Mouse (Mus musculus): ENCODE data around the gene Ncln.

GRCm38 (mm10) chr10:81482533-81482889, 13.7 kb downstream of the Ncln start, which contains the start of gene Celf5:
- peak; percentile 46 for TF ChIP-seq CTCF (IDR thresholded peaks at IDR 0.05; ENCODE audit: low read depth, low read length)
- no peak for TF ChIP-seq EP300 (IDR thresholded peaks at IDR 0.05; ENCODE audit: insufficient read depth, low read depth, low read length)
